In the genomic region with DNA sequence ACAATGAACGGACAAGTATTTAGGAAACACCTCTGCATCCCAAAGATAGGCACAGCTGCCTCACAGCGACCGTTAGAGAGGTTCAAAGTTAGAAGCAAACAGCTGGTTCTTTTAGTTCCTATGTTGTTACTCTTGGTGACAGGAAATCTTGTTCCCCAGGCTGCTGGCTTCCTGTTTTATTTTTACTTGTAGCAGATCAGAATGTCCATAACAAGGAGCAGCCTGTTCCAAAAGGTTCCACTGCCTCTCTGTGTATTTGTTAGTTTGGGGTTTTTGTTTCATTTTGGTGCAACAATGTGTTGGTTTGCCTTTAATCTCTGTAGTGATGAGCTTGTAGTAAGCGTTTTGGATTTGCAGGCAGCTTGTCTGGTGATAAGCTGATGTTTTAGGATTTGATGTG, we compare ENCODE assay signal across 8 mouse cellular contexts. TPM values are rescaled to one million over a fixed set of nuclear protein-coding genes. Genes with fewer than 3 reads are reported as not detected.
DNase-seq lines count a peak whose midpoint lies in the region; ATAC-seq and TF ChIP-seq lines count a peak whose summit lies in the region.

No protein-coding gene starts in this region.

- TF ChIP-seq CTCF in lung, adult 2 months (IDR thresholded peaks at IDR 0.05; ENCODE audit: insufficient read depth, low read length): no peak
- TF ChIP-seq CTCF in stomach, postnatal 0 days (IDR thresholded peaks at IDR 0.05; ENCODE audit: low read depth): no peak

- H3K9ac ChIP-seq in limb, embryonic 15.5 days: no peak overlapping the region
- no peak overlapping the region for H3K9ac ChIP-seq in stomach, postnatal 0 days (ENCODE audit: low read length)

- no peak overlapping the region for H3K4me2 ChIP-seq in limb, embryonic 15.5 days
- 0 out of 2 replicates have a peak overlapping the region, but pooled peaks have one; percentile 9 for H3K4me2 ChIP-seq in stomach, postnatal 0 days (replicated peaks; ENCODE audit: low read depth)

- peak overlapping the region; percentile 29 for H3K4me3 ChIP-seq in lung, adult 2 months (replicated peaks; ENCODE audit: extremely low read depth, low read depth, low read length)
- H3K4me3 ChIP-seq in limb, embryonic 15.5 days: no peak overlapping the region
- H3K4me3 ChIP-seq in stomach, postnatal 0 days (ENCODE audit: low read depth, low read length): no peak overlapping the region

- H3K27me3 ChIP-seq in limb, embryonic 15.5 days: no peaks in the 10 kb centered on the region
- H3K27me3 ChIP-seq in stomach, postnatal 0 days (ENCODE audit: control insufficient read depth, insufficient read depth, low read length): no peaks in the 10 kb centered on the region

- DNase-seq in lung, adult 2 months: no peak
- no peak for DNase-seq in lung, postnatal 14 days
- no peak for DNase-seq in stomach, postnatal 0 days (ENCODE audit: low spot score)
- DNase-seq in spleen, postnatal 10 days (ENCODE audit: low spot score in 2 of 2): no peak
- no peak for DNase-seq in adrenal gland, adult 2 months
- DNase-seq in left cerebral cortex, adult 11 months (ENCODE audit: low spot score): no peak

- peaks cover 59% of the 10 kb centered on the region for H3K4me1 ChIP-seq in lung, adult 2 months (ENCODE audit: control insufficient read depth, insufficient read depth, low read length)
- peaks cover 46% of the 10 kb centered on the region for H3K4me1 ChIP-seq in limb, embryonic 15.5 days
- H3K4me1 ChIP-seq in stomach, postnatal 0 days (replicated peaks; ENCODE audit: control insufficient read depth, insufficient read depth): peaks cover 12% of the 10 kb centered on the region

- H3K9me3 ChIP-seq in limb, embryonic 15.5 days: no peaks in the 10 kb centered on the region
- H3K9me3 ChIP-seq in stomach, postnatal 0 days (ENCODE audit: control insufficient read depth, low read length): no peaks in the 10 kb centered on the region

- no peak for TF ChIP-seq EP300 in stomach, postnatal 0 days (optimal IDR thresholded peaks at IDR 0.05)

- TF ChIP-seq POLR2A in lung, adult 2 months (IDR thresholded peaks at IDR 0.05; ENCODE audit: borderline replicate concordance, extremely low read depth, low read depth, low read length): no peak

- peak; percentile 21; the same call in 1 of the 2 replicates for ATAC-seq in common myeloid progenitor, adult 5-6 weeks (replicated peaks; ENCODE audit: low read depth, poor library complexity, severe bottlenecking)
- ATAC-seq in limb, embryonic 15.5 days (ENCODE audit: insufficient number of reproducible peaks, low FRiP score, low TSS enrichment, low read depth): no peak
- ATAC-seq in stomach, postnatal 0 days (ENCODE audit: low FRiP score, low TSS enrichment): no peak

- peaks cover 23% of the 10 kb centered on the region for H3K36me3 ChIP-seq in limb, embryonic 15.5 days
- H3K36me3 ChIP-seq in stomach, postnatal 0 days (ENCODE audit: control insufficient read depth, insufficient read depth, low read length): 0 out of 2 replicates have a peak, but pooled peaks cover 3% of the 10 kb centered on the region

- 17% methylated on average over 4 of the region's 4 CpGs for WGBS in lung, adult 2 months
- 48% methylated on average over 4 of the region's 4 CpGs for WGBS in limb, embryonic 15.5 days
- 34% methylated on average over 4 of the region's 4 CpGs for WGBS in stomach, postnatal 0 days

- peak overlapping the region; percentile 48 for H3K27ac ChIP-seq in limb, embryonic 15.5 days
- H3K27ac ChIP-seq in stomach, postnatal 0 days (replicated peaks): peak overlapping the region; percentile 65

RNA-seq across cellular contexts. Expression of a gene that starts 37.6 kb away (rescaled TPM):
- polyA plus RNA-seq in lung, adult 2 months (2012; rRNA removed): 2.8 and 4.3 TPM in 2 replicates
- total RNA-seq in common myeloid progenitor, adult 5-6 weeks (2017): not detected in 2 replicates
- 3.6 and 5.2 TPM in 2 replicates for polyA plus RNA-seq in limb, embryonic 15.5 days (2015; fragmentation: Nextera tagmentation; extraction: Ambion mirVana)
- 5.3 and 6.5 TPM in 2 replicates for polyA plus RNA-seq in stomach, postnatal 0 days (2015; fragmentation: Nextera tagmentation; extraction: Ambion mirVana)
- total RNA-seq in adrenal gland, adult 2 months (2021): 1 to 10 TPM; 1.6 to 4.0 TPM
- 2.5 and 5.6 TPM in 2 replicates for polyA plus RNA-seq in adrenal gland, adult 2 months (2012; rRNA removed)

RNA-seq across cellular contexts. Expression of a gene that starts 38.0 kb away (rescaled TPM):
- polyA plus RNA-seq in lung, adult 2 months (2012; rRNA removed): 0.18 and 0.60 TPM in 2 replicates
- not detected in 2 replicates for total RNA-seq in common myeloid progenitor, adult 5-6 weeks (2017)
- polyA plus RNA-seq in limb, embryonic 15.5 days (2015; fragmentation: Nextera tagmentation; extraction: Ambion mirVana): not detected in 2 replicates
- polyA plus RNA-seq in stomach, postnatal 0 days (2015; fragmentation: Nextera tagmentation; extraction: Ambion mirVana): 0.11 and 0.19 TPM in 2 replicates
- total RNA-seq in adrenal gland, adult 2 months (2021): under 1 TPM; 0.17 to 0.21 TPM
- polyA plus RNA-seq in adrenal gland, adult 2 months (2012; rRNA removed): 0.49 and 1.1 TPM in 2 replicates

RNA-seq across cellular contexts. Expression of a gene that starts 44.1 kb away (rescaled TPM):
- 91.7 and 109 TPM in 2 replicates for polyA plus RNA-seq in lung, adult 2 months (2012; rRNA removed)
- 45.6 and 61.3 TPM in 2 replicates for total RNA-seq in common myeloid progenitor, adult 5-6 weeks (2017)
- polyA plus RNA-seq in limb, embryonic 15.5 days (2015; fragmentation: Nextera tagmentation; extraction: Ambion mirVana): 117 and 129 TPM in 2 replicates
- polyA plus RNA-seq in stomach, postnatal 0 days (2015; fragmentation: Nextera tagmentation; extraction: Ambion mirVana): 71.4 and 84.2 TPM in 2 replicates
- 100 to 1,000 TPM in 1 of 2 experiments, 10 to 100 TPM in 1; 99.4 to 130 TPM for total RNA-seq in adrenal gland, adult 2 months (2021)
- polyA plus RNA-seq in adrenal gland, adult 2 months (2012; rRNA removed): 43.2 and 57.0 TPM in 2 replicates
